Mouse (Mus musculus) spleen, adult 2 months (tissue): Measurements from ENCODE around the gene Cfap300. TPM values are rescaled to one million over a fixed set of nuclear protein-coding genes. Genes with fewer than 3 reads are reported as not detected.

Source experiments
- DNase-seq, 2 experiments: peaks; one replicate each; pipeline versions ENCODE4 v3.0.0 to v3.0.0-alpha.2; 2012 to 2021; ENCODE audit warnings: low spot score in 2 of 2, low read depth in 1 of 2
- H3K27ac ChIP-seq: fragments of 200-500 bp; 2 replicates; pipeline ENCODE4 v1.5.1; 2012; ENCODE audit warnings: low read length, inconsistent platforms; ENCODE audit not compliant: insufficient read depth
- H3K27me3 ChIP-seq: fragments of 200-500 bp; 2 replicates; pipeline ENCODE4 v1.6.1; 2012; ENCODE audit warnings: mild to moderate bottlenecking, moderate library complexity, low read length, inconsistent platforms; ENCODE audit not compliant: control insufficient read depth, insufficient read depth
- H3K36me3 ChIP-seq: fragments of 200-500 bp; 2 replicates; pipeline ENCODE4 v1.6.1; 2012; ENCODE audit warnings: mild to moderate bottlenecking, low read length, inconsistent platforms; ENCODE audit not compliant: control insufficient read depth, insufficient read depth
- H3K4me1 ChIP-seq: fragments of 200-500 bp; 2 replicates; pipeline ENCODE4 v1.6.1; 2011; ENCODE audit warnings: inconsistent platforms; ENCODE audit not compliant: control insufficient read depth, insufficient read depth, insufficient read length
- H3K4me3 ChIP-seq: fragments of 200-500 bp; 2 replicates; pipeline ENCODE4 v1.5.1; 2011; ENCODE audit warnings: mild to moderate bottlenecking, inconsistent platforms; ENCODE audit not compliant: insufficient read depth, insufficient read length; ENCODE audit errors: extremely low read depth
- CTCF ChIP-seq: fragments of 200-500 bp; IDR thresholded peaks from 2 replicates; pipeline ENCODE4 v1.5.1; 2011; ENCODE audit warnings: mild to moderate bottlenecking, inconsistent platforms; ENCODE audit not compliant: insufficient read depth, insufficient read length, insufficient replicate concordance; ENCODE audit errors: extremely low read depth
- POLR2A ChIP-seq: fragments of 200-500 bp; IDR thresholded peaks from 2 replicates; pipeline ENCODE4 v1.6.1; 2011; ENCODE audit warnings: low read depth, low read length, inconsistent platforms
- WGBS: fragments of 180-500 bp; shearing (Covaris S2); methylation state at CpG from one replicate; pipeline ENCODE4 v1.1.7; 2018; 5-methylcytosine and 5-hydroxymethylcytosine counted together
- polyA plus RNA-seq: library from polyadenylated mRNA; depleted of rRNA; stranded (reverse); fragments of >200 nt; gene quantifications from 2 replicates; pipeline ENCODE4 v1.2.3, GENCODE M21; 2012

Cfap300 gene
- polyA plus RNA-seq, 1 experiment: 0.74 TPM

GRCm38 (mm10) chr9:7987119-7987518 lies 55.5 kb downstream of the Cfap300 start:
- no peak overlapping the region for H3K27ac ChIP-seq
- no peaks in the 10 kb centered on the region for H3K4me1 ChIP-seq
- no peak for DNase-seq
- H3K4me3 ChIP-seq: no peak overlapping the region
- H3K36me3 ChIP-seq: no peaks in the 10 kb centered on the region
- 84% methylated on average over 5 of the region's 5 CpGs for WGBS
- no peaks in the 10 kb centered on the region; the same call in 1 of the 2 replicates for H3K27me3 ChIP-seq
- TF ChIP-seq CTCF (no peak), POLR2A (no peak)

GRCm38 (mm10) chr9:7984287-7984686 lies 58.3 kb downstream of the Cfap300 start:
- WGBS: 89% methylated on average over 4 of the region's 4 CpGs
- Histone ChIP-seq H3K4me3 (no peak overlapping the region), H3K36me3 (no peaks in the 10 kb centered on the region), H3K27ac (no peak overlapping the region), H3K4me1 (no peaks in the 10 kb centered on the region), H3K27me3 (no peaks in the 10 kb centered on the region; the same call in 1 of the 2 replicates)
- DNase-seq: no peak
- no peak for TF ChIP-seq POLR2A
- TF ChIP-seq CTCF: no peak

GRCm38 (mm10) chr9:7983665-7984064 lies 59.0 kb downstream of the Cfap300 start:
- H3K4me3 ChIP-seq: no peak overlapping the region
- H3K27ac ChIP-seq: no peak overlapping the region
- H3K4me1 ChIP-seq: no peaks in the 10 kb centered on the region
- TF ChIP-seq POLR2A: no peak
- TF ChIP-seq CTCF: no peak
- no peaks in the 10 kb centered on the region; the same call in 1 of the 2 replicates for H3K27me3 ChIP-seq
- no peak for DNase-seq
- 55% methylated on average over 2 of the region's 2 CpGs for WGBS
- H3K36me3 ChIP-seq: no peaks in the 10 kb centered on the region

- Histone ChIP-seq H3K4me3 (no peak overlapping the region), H3K27me3 (no peaks in the 10 kb centered on the region; the same call in 1 of the 2 replicates), H3K4me1 (no peaks in the 10 kb centered on the region), H3K36me3 (no peaks in the 10 kb centered on the region), H3K27ac (no peak overlapping the region)
- WGBS: 86% methylated on average over 2 of the region's 2 CpGs
- DNase-seq: no peak
- TF ChIP-seq POLR2A (no peak), CTCF (no peak)
Measured at GRCm38 (mm10) chr9:7980162-7980561, 62.5 kb downstream of the Cfap300 start.

GRCm38 (mm10) chr9:7979153-7979916 lies 63.3 kb downstream of the Cfap300 start:
- Histone ChIP-seq H3K36me3 (no peaks in the 10 kb centered on the region), H3K4me1 (no peaks in the 10 kb centered on the region), H3K27ac (no peak overlapping the region), H3K27me3 (no peaks in the 10 kb centered on the region; the same call in 1 of the 2 replicates), H3K4me3 (no peak overlapping the region)
- no peak for TF ChIP-seq CTCF
- no peak for DNase-seq
- WGBS: 64% methylated on average over 11 of the region's 11 CpGs

- Histone ChIP-seq H3K36me3 (no peaks in the 10 kb centered on the region), H3K27ac (no peak overlapping the region), H3K27me3 (no peaks in the 10 kb centered on the region; the same call in 1 of the 2 replicates), H3K4me1 (no peaks in the 10 kb centered on the region), H3K4me3 (no peak overlapping the region)
- no peak for DNase-seq
- WGBS: 90% methylated on average over 3 of the region's 3 CpGs
- TF ChIP-seq POLR2A (no peak), CTCF (no peak)
Measured at GRCm38 (mm10) chr9:7978502-7978901, 64.1 kb downstream of the Cfap300 start.

GRCm38 (mm10) chr9:7977587-7977986 lies 65.0 kb downstream of the Cfap300 start:
- TF ChIP-seq CTCF (no peak), POLR2A (no peak)
- 85% methylated on average over 5 of the region's 5 CpGs for WGBS
- no peak overlapping the region for H3K27ac ChIP-seq
- H3K27me3 ChIP-seq: no peaks in the 10 kb centered on the region
- H3K36me3 ChIP-seq: no peaks in the 10 kb centered on the region
- no peak for DNase-seq
- H3K4me3 ChIP-seq: no peak overlapping the region
- H3K4me1 ChIP-seq: no peaks in the 10 kb centered on the region
